Mouse (Mus musculus): ENCODE measurements around the gene Dnaja2.

DNA sequence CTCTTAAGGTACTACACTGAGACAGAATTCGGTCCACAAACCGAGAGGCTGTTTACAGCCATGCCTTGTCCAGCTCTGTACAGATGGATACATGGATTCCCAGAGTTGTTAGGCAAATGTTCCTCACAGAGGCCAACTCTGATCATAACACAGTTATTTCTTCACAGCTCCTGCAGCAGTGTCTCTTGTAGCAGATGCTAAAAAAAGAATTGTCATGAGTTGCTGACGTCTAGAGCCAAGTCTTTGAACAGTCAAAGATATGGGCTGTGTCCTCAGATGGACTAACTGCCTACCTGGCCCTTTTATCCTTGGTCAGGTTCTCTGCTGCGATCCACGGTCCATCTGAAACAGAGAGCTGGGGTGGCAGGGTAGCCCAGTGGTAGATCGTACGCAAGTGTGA, 31.1 kb downstream of the Dnaja2 start:
- TF ChIP-seq POLR2A (IDR thresholded peaks at IDR 0.05; ENCODE audit: borderline replicate concordance, insufficient read depth, low read length): no peak
- no peak for TF ChIP-seq CTCF (IDR thresholded peaks at IDR 0.05; ENCODE audit: borderline replicate concordance, insufficient read depth, low read depth, low read length)
